Mouse (Mus musculus): ENCODE results near the gene Tom1.

The Tom1 gene

DNA sequence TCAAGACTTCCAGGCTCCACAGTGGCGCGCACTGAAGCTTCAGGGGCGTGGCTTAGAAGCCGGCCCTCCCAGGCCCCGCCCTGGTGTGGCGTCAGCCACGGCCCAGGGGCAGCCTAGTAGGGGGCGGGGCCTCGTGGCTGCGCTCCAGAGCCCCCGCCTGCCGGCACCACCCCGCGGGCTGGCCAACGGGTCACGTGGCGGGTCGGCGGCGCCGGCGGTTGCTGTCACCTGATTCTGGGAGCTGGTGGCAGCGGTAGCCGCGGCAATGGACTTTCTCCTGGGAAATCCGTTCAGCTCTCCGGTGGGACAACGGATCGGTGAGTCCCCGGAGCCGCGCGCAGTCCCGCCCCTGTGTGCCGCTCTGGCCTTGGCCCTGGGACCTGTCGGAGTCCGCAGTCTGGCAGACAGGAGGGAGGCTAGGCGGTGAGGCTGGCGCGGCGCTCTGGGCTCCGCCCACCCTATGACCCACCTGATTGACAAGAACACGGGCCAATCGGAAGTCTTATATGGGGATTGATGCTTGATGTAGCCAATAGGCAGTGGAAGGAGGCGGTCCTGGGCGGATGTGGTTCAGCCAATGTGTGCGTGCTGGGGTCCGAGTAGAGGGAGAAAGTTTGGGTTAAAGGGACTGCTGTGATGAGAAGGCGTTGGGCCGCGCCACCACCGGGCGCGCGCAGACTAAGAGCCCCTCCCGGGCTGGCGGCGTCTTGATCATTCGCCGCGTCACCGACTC, at the start of gene Tom1:
Gene Tom1, plus strand, starts transcription at position 195 of the 733 bp plus-strand sequence.
- DNase-seq (ENCODE audit: low spot score in 2 of 2), result peak; percentile 98 to 99

DNA sequence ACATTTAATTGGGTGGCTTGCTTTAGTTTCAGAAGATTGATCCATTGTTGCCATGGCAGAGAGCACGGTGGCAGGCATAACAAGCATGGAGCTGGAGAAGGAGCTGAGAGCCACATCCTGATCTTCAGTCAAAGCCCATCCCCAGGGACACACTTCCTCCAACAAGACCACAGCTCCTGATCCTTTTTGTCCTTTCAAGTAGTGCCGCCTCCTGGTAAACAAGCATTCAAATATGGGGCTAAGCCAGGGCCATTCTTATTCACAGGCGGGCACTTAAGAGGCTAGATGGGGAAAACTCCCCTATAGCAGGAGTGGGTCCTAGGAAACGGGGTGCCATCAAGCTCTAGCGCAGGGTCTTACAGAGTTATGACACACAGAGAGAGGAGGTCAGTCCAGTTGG, 46.1 kb upstream of the Tom1 start:
- DNase-seq (ENCODE audit: low spot score in 2 of 2), result no peak

DNA sequence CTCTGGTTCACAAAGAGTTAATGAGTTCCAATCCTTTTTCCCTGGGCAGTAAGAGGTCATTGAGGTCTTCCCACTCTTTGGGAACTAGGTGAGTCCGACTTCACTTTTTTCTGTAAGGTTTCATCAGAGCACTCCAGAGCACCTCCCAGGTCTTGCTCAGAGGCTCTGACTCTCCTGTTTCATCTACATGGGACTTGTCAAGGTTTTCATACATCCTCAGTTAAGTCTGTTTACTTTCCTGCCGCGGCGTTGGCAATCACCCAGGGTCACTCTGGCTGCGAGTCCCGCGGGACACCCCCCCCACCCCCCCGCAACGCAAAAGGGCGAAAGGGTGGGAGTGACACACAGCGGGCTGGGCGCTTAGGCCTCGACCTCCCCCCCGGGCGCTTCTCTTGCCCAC, 43.5 kb upstream of the Tom1 start:
- no peak for DNase-seq (ENCODE audit: low spot score in 2 of 2)

DNA sequence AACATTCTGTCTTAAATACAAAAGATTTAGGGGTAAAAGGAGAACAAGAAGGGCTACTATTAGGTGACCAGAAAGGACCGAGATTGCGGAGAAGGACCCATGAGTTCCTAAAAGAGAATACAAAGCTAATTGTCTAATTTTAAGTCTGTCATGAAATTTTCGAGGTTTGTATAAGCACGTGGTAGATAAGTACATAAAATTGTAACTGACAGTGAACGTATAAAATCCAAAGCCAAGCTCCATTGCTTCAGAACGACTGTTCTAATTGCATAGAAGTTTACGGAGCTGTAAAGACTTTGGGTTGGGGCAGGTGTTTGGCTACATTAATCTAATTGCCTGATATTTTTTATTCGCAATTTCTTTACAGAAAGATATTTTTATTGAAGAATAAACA, 40.4 kb upstream of the Tom1 start, which contains the start of gene Hmgxb4:
Gene Hmgxb4, plus strand, starts transcription at position 276 of the 394 bp plus-strand sequence.
- DNase-seq (ENCODE audit: low spot score in 2 of 2), result no peak

DNA sequence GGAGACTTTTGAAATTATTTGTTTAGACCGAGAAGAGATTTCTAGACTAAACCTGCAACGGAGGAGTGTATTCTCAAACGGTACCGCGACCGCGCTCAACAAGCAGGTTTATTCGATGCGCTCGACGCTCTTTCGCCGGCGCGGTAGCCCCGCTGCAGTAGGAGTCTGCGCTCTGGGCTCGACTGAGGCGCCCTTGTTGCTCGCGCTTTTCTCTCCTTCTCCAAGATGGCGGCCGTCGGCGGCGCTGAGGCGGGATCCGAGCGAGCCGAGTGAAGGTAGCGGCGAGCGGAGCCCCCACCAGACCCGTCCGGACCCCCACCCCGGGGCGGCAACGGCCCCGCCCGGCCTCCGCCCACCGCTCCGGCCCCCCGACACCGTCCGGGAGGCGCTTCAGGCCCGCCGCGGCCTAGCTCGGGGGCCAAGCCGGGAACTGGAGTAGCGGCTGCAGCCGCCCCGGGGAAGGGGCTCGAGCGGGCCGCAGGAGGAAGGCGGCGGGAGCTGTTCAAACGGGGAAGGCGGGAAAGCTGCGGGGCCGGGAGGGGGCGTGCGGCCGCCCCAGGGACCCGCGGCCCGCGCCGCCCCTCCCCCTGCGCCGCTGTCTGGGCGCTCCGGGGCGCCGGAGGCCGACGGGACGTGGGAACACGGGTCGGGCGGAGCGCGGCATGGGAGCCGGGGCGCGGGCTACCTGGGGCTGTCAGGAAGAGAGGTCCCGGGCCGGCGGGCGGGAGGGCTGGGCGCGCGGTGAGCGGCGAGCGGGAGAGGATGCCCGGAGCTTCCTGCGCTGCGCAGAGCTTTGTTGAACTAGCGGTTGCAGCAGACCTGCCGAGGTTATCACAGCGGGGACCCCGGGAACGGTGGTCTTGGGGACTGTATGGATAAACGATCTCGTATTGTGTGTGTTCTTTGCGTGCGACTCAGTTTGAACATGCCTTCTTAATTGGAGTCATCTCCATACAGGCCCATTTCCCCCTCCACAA, 39.7 kb upstream of the Tom1 start:
- peak; percentile 84 to 92 for DNase-seq (ENCODE audit: low spot score in 2 of 2)

DNA sequence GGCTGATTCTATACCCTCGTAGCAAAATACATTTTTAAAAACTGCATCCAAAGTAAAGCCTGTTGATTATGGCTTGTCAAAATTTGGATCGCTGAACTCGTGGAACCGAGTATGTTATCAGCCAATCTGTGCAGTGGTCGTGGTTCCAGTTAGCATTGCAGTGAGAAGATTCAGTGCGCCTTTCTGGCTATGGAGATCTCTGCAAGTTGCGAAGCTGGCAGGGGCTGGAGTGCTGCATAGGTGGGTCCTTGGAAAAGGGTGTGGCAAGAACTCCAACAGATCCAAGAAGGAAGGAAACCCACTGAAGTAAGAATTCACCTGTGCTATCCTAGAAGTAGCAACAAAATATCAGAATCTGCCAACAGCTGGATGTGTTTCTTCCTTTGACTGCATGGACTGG, 39.0 kb upstream of the Tom1 start:
- DNase-seq (ENCODE audit: low spot score in 2 of 2), result peak in 1 of 2 experiments; percentile 62

DNA sequence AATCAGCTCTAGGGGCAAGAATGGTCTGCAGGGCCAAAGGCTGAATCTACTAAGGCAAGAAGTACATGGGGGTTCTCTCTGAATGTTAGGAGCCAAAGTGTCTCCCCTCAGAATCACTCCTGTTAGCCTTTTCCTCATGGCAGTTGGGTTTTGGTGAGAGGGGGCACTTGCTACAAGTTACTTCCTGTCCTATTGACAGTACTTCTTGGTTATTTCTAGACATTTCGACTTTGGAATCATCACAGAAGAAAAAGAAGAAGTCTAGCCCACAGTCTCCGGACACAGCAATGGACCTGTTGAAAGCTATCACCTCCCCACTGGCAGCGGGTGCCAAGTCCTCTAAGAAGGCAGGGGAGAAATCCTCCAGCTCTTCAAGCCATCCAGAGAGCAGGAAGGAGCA, 33.1 kb upstream of the Tom1 start:
- DNase-seq (ENCODE audit: low spot score in 2 of 2), result no peak

DNA sequence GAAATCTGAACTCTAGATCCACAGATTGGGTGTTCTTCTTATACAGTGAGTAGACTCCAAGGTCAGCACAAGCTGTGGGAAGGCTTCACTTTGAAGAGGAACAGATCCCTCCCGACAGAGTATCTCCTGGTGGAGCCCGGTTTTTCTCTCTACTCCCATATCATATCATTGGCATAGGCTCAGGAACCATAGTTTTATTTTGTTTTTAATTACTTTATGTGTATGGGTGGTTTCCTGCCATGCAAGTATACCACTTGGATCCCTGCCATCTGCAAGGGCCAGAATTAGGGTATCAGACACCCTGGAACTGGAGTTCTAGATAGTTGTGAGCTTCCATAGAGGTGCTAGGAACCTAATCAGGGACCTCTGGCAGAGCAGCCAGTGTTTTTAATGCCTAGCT, 24.7 kb upstream of the Tom1 start:
- DNase-seq (ENCODE audit: low spot score in 2 of 2), result no peak

DNA sequence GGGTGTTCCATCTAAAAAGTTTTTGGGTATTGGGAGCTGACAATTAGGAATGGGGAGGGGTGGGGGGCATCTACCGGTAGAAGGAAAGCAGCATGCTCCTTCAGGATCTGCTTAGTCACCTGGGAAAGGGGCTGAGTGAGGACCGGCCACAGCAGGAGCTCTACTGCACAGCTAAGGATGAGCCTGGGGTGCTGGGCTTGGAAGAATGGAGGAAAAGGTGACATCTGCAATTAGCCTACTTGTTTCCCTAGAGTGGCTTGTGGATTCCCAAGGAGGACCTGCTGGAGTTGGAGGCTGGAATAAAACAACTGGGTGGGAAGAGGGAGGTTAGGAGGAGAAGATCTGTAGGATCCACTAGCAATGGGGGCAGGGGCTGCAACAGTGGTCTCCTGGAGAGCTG, 19.9 kb upstream of the Tom1 start:
- DNase-seq (ENCODE audit: low spot score in 2 of 2), result no peak

DNA sequence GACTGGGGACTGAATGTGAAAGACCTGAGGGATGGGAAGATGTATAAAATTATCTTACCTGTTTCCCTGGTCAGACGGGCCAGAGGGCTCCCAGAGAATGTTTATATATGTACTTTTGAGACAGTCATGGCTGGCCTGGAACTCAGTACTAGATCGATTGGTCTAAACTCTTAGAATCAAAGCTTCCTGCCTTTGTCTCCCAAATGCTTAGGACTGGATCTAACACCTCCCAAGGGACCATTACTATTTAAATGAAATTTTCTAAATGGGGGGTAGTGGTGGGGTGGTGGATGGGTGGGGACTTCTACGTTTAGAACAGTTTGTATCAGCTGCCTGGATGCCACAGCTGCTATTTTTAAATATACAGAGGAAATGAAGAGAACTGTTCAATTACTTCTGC, 19.5 kb upstream of the Tom1 start:
- DNase-seq (ENCODE audit: low spot score in 2 of 2), result no peak

DNA sequence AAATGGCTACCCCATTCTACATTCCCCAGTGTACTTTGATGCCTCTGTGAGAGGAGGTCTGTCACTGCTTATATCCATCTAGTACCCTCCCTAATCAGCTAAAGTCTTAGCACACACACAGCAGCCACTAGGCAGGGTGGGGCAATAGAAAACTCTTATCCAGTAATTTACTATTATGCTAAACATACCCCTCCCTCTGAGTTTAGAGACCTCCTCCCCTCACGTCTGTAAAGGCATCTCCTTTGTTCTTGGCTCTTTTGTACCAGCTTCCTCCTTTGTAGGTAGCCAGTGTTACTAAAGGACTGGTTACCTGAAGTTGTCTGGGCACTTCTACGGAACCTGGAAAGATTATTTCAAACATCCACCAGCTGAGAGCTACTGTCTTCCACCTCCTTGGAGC, 17.5 kb upstream of the Tom1 start:
- DNase-seq (ENCODE audit: low spot score in 2 of 2), result no peak

DNA sequence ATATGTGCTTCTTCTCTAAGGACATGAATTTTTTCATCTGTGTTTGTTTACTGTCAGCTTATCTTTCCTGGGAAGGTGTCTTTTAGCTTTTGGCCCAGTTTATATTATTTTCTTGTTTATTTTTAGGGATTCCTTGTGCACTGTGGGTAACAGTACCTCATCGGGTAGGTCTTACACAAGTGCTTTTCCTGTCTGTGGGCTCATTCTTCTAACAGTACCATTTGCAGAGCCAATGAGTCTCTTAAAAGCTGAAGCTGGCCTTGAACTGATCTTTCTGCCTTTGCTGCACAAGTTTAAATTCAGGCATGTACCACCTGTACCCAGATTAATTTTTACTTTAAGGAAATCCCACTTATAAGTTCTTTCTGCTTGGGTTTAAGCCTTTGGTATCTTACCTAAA, 17.1 kb upstream of the Tom1 start:
- no peak for DNase-seq (ENCODE audit: low spot score in 2 of 2)

DNA sequence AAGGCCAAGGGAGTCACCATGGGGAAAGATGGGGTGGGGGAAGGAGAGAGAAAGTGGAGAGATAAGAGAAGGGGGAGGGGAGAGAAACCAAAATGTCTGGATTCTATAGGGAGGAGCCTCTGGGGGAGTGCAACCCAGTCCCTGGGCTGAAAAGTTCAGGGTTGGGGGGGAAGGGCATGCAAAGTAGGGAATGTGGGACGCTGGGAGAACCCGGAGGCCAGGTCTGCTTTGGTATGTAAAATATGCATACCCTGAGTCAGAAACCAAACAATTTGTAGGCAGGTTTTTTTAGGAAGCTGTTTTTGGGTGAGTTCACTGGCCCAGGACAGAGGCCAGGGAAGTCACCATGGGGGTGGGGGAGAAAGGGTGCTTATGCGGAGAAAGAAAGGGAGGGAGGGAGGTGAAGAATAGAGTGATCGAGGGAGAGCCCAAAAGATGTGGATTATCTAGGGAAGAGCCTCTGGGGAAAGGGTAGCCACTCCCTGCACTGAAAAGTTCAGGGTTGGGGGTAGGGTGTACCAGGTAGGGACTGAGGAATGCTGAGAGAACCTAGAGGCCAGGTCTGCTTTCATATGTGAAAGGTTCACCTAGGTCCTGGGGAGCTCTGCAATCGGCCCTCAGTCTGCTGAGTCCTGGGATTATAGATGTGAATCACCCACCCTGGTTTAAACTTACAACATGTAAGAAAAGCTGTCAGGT, 15.1 kb upstream of the Tom1 start:
- no peak for DNase-seq (ENCODE audit: low spot score in 2 of 2)

DNA sequence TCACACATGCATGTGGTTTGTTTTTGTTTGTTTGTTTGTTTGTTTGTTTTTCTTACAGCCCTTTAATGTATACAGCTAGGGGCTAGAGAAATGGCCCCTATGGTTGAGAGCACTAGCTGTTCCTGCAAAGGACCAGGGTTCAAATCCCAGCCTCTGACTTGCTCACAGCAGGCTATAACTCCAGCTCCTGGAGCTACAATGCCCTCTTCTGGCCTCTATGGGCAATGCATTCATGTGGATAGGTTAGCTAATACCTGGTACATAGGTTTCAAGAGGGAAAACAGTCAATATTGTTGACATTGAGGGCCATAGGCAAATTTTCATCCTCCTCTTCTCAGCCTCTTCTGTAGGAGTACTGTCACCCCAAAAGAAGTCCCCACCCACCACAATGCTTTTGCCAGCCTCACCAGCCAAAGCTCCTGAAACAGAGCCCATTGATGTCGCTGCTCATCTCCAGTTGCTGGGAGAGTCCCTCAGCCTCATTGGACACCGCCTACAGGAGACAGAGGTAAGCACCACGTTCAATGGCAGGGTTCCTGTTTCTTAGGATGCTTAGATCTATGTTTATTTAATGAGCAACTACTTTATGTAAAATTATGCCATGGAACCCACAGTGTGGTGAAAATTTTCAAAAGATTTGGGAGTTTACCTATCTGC, 9.7 kb upstream of the Tom1 start:
- DNase-seq (ENCODE audit: low spot score in 2 of 2), result no peak

DNA sequence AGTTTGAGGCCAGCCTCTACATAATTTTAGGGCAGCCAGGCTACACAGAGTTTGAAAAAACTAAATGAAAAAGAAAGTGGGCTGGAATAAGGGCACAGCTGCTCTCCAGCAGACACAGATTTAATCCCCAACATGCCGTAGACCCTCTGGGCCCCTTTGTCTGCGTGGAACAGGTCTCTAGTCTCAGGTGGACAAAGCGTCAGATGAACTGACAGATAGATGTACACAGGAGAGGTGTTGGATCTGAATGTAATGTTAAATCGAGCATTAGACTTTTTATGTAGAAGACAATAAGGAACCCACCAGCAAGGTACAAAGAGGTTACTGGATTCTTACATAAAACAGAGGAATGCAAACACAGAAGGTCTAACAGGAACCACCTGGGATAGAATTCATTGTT, 7.7 kb upstream of the Tom1 start:
- DNase-seq (ENCODE audit: low spot score in 2 of 2), result no peak

DNA sequence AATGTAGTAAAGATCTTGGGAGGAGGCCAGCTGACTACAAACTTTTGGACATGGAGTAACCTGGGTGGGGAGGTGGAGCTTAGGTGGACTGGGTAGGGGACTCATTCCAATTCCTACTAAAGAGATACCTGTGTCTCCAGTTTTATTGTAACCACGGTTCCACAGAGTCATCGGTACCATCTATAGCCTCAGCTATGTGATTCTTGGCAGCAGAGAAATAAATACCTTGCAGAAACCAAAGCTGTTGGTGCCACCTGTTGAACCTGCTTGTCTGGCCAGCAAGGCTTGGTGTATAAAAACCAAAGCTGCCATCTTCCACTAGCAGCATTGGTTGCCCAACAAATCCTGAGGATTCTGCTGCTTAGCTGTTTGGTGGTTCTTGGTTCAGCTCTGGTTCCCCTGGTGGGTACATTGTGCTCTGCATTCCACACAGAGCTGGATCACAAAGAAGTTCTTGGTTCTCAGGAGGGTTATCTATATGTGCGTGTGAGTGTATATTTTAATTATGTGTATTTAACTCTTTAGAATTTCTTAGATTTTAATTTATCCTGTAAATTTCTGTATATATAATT, 3.0 kb upstream of the Tom1 start:
- no peak for DNase-seq (ENCODE audit: low spot score in 2 of 2)

DNA sequence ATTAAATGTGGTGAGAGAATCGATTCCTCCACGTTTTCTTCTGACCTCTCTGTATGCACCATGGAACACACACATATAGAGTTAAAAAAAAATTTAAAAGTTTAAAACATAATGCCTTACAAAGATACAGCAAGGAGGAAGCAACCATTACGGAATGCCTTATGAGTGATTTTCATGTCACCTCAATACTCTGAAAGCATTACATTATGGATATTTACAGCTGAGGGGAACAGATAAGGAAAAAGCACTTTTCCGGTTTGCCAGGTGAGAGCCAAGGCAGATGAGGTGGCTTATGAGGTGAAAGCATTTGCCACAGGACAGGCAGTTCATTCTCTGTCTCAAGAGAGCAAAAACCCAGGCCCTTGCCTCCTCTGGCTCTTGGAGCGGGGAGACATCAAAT, 544 bp upstream of the Tom1 start:
- DNase-seq (ENCODE audit: low spot score in 2 of 2), result no peak

DNA sequence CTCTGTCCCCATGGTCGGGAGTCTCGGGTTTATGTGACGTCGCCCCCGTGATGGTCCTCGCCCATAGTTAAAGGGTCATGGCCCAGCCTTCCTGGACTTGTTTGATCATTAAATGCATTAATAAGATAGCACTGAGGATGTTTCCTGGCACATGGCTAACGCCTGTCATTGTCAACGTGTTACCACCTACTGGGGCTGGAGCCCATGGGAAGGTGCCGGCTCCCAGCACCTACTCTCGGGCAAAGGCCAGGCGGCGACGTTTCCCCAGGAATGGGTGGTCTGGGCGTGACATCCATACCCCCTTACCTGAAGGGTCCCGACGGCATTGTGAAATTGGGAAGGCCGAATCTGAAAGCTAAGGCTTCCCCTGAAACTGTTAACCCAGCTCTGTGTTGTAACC, 780 bp downstream of the Tom1 start:
- DNase-seq (ENCODE audit: low spot score in 2 of 2), result no peak

DNA sequence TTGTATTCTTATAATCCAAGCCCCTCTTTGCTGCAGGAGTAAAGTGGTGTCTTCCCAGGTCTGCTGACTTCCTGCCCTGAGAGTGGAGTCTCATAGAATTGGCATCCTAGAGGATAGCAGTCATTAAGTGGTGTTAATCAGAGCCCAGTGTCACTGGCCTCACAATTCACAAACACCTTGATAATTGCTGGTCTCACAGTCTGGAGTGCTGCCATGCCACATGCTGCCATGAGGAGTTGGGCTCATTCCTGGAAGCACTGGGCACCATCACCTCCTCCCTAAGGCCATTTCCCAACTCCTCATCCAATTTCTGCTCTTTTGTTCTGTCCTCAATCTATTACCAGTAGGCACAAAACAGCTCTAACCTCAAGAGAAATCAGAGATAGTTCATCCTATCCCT, 2.1 kb downstream of the Tom1 start:
- DNase-seq (ENCODE audit: low spot score in 2 of 2), result no peak

DNA sequence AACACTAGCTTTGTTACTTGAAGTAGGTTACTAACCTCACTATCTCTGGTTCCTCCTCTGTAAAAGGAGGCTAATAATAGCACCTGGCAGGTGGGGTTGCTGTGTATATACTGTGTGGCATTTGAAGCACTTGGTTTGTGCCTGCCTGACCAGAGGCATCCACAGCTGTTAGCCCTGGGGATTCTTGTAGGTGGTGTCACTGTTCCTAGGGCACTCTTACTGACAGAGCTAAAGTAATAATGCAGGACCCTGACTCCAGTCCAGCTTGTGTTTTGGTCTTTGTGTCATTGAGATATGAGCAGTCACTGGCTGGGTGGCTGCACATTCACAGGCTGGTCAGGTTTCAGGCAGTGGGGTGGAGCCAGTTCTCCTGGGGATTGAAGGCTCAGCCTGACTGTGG, 5.0 kb downstream of the Tom1 start:
- no peak for DNase-seq (ENCODE audit: low spot score in 2 of 2)

DNA sequence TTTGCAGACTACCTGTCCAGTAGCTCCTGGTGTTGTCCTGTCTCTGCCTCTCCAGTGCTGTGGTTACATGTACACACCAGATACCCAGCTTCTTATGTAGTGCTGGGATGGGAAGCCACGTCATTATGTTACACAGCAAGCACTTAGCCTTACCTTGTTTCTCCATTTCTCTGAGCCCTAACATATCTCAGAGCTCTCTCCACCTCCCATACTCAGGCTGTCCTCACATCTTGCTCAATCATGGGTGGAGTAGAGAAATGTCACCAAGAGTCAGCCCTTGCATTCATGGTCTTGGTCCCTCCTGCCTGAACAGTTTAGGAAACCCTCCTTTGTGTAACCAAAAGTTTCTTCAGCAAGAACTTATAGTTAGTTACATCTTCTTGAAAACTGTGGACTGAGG, 6.2 kb downstream of the Tom1 start:
- no peak for DNase-seq (ENCODE audit: low spot score in 2 of 2)

DNA sequence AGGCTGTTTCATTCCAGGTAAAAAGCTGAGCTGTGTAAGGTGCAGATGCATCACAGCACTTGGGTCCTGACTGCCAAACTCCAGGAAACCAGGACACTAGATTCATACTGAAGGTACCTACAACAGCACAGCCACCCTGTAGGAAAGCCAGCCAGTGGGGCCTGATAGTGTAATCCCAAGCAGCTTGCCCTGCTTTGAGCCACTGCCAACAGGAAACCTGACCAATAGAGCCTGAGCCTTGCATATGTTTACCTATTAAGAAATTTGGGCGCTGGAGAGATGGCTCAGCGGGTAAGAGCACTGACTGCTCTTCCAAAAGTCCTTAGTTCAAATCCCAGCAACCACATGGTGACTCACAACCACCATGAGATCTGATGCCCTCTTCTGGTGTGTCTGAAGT, 8.7 kb downstream of the Tom1 start:
- no peak for DNase-seq (ENCODE audit: low spot score in 2 of 2)

All from spleen, postnatal 4 days (tissue).